Mouse (Mus musculus): ENCODE measurements at regions not wholly inside any gene's neighbourhood (a gene's known extent, or its start where the extent isn't known, plus 50 kb on each side); places are given as distances from the start of the nearest gene placed in this dataset.

GRCm38 (mm10) chr3:70106141-70106540 is 98.7 kb downstream of the Otol1 start:
- no peak for TF ChIP-seq POLR2A (IDR thresholded peaks at IDR 0.05; ENCODE audit: insufficient read length, low read depth)
- TF ChIP-seq E2F4 (IDR thresholded peaks at IDR 0.05; ENCODE audit: insufficient read depth) = no peak
- no peak for TF ChIP-seq TCF12 (IDR thresholded peaks at IDR 0.05; ENCODE audit: insufficient read depth, poor library complexity, severe bottlenecking)
- no peak for TF ChIP-seq MYOG (IDR thresholded peaks at IDR 0.05; ENCODE audit: control insufficient read depth in 1 of 3, insufficient read depth in 1 of 3, insufficient read length in 2 of 3, low read depth in 2 of 3)
- TF ChIP-seq MAX (IDR thresholded peaks at IDR 0.05; ENCODE audit: low read depth) = no peak
- no peak for TF ChIP-seq POLR2AphosphoS2 (IDR thresholded peaks at IDR 0.05; ENCODE audit: insufficient read length, low read depth)
- no peak for TF ChIP-seq USF1 (IDR thresholded peaks at IDR 0.05; ENCODE audit: low read depth)
- no peak for TF ChIP-seq TCF3 (IDR thresholded peaks at IDR 0.05; ENCODE audit: insufficient read length, low read depth)
- TF ChIP-seq SRF (IDR thresholded peaks at IDR 0.05; ENCODE audit: control insufficient read depth, insufficient read length, low read depth) = no peak
- no peak for TF ChIP-seq MYOD1 (IDR thresholded peaks at IDR 0.05; ENCODE audit: control insufficient read depth in 1 of 3, insufficient read length in 2 of 3, low read depth in 2 of 3)
- TF ChIP-seq REST (IDR thresholded peaks at IDR 0.05; ENCODE audit: insufficient read depth, insufficient read length) = no peak
- no peak for TF ChIP-seq CEBPB (IDR thresholded peaks at IDR 0.05; ENCODE audit: insufficient read depth, poor library complexity, severe bottlenecking)

All from myocyte (in vitro differentiated cells).